Mouse (Mus musculus) lung, postnatal 10 days (tissue): ENCODE results near the gene Tmem38b.
A peak's percentile ranks its signal among the peaks of the same experiment; 100 is the strongest.
"Not testable (repeated sequence)": the region's sequence is repeated elsewhere in the genome, so short reads cannot be mapped to it uniquely, and the experiment has no call there.

Experiments
- DNase-seq: peaks from one replicate; pipeline ENCODE4 v3.0.0; 2021

The Tmem38b gene

DNA sequence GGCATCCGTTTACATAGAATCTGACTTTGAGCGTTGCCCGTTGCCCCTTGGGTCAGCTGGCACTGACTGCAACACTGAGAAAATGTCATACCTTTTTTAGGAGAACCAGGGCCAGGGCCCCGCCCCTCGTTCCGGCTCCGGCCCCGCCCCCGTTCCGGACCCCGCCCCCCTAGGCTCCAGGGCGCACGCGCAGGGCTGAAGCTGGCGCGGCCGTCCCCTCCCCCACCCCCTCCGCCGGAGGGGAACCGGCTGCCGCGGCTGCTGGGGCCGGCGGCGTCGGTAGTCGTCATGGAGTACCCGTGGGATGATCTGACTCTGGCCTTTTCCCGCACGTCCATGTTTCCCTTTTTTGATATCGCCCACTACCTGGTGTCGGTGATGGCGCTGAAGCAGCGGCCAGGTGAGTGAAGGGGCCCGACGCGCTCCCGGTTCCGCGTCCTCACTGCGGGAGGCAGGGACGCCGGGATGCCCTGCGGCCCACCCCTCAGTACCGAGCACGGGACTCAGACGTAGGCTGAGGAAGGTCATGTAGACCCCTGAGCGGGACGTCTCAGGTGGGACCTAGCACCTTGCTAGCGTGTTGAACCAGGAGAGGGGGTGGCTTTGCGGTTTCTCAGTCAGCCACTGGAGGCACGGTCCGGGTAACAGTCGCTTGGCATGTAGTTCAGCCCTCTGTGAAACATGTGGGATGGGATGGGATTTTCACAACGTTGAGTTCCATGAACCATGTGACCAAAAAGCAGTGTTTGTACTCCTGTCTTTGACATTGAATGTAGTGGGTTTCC is at the start of gene Tmem38b:
Tmem38b (plus strand) TSS at position 225 of the 785 bp plus-strand sequence.
- DNase-seq, result peak; percentile 65

DNA sequence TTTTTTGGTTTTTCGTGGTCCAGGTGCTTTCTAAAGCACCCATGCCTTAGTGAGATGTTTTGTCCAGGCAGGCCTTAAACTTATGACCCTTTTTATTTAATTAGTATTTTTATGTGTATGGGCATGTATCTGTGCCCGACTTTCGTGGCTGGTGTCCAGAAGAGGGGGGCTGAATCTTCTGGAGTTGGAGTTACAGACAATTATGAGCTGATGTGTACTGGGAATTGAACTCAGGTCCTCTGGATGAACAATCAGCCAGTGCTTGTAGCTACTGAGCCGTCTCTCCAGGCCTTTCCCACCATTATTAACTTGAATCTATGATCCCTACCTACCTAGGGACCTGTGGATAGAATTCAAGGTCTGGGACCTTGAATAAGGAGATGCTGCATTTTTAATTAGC is 44.4 kb upstream of the Tmem38b start:
- DNase-seq, result no peak

DNA sequence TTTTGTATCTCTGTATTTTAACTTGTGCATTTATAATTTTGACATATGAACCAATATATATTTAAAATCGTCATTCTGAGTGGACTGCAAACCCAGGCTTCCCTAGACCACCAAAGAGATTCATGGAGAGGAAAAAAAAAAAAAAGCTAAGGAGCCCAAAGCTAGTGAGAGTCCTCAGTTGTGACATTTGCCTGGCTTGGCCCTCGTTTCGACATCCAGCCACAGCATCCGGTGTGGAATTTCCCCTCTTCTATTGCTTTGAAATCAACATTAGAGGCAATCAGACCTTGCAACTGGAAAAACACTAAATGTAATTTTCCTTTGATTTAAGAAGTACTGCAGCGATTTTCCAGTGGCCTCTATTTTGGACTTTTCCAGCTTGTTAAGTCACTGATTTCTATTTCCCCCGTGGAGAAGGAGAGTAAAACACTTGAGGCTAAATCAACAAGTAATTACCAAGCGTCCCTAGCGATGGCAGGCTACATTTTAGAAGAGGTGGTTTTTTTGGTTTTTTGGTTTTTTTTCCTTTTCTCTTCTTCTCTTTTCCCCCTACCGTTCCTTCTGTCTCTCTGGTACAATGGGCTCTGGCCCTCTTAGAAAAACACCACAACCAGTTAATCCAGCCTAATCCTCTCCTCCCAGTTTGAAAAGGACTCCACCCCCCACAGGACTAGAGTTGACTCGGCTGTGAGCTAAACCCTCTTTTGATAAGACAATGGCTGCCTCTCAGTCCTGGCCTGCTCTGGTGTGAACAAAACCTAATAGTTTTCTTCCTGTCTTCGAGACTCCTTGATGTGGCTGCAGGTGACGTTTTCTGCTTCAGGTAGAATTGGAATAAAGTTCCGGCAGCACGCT is 43.4 kb upstream of the Tmem38b start:
- no peak for DNase-seq

DNA sequence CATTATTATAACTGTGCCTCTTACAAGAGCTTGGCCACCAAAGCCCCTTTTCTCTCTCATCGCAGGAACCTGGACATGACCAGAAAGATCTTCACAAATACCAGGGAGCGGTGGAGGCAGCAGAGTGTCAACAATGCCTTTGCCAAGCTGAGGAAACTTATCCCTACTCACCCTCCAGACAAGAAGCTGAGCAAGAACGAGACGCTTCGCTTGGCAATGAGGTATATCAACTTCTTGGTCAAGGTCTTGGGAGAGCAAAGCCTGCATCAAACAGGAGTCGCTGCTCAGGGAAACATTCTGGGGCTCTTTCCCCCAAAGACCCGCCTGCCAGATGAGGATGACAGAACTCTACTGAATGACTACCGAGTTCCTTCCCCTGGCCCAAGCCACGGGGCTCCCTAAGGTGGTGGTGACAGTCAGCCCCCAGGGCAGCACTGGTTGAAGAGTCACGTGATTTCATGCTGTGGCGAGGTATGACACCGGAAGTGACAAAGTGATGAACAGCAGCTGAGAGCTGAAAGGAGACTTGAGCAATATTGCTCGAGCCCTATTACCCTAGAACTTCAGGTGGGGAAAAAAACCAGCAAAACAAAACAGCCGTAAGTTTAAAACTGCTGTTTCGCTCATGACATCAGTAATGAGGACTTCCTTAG is 40.0 kb upstream of the Tmem38b start:
- no peak for DNase-seq

DNA sequence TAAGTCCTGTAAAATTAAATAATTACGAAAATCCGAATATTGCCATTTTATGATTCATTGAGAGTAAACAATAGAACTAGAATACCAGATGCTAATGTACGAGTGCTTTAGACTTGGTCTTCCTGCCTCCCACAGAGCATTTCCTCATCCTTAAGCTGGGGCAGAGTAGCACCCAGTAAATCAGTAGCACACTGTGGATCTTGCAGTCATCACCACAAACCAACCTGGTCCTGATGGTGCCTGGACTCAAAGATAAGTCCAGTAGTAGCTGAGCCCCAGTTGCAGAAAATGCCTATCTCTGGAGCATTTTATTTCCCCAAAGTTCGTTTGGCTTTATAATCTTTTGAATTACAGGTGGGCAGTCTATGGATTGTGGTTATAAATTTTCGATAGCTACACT is 39.0 kb upstream of the Tmem38b start:
- DNase-seq, result no peak

DNA sequence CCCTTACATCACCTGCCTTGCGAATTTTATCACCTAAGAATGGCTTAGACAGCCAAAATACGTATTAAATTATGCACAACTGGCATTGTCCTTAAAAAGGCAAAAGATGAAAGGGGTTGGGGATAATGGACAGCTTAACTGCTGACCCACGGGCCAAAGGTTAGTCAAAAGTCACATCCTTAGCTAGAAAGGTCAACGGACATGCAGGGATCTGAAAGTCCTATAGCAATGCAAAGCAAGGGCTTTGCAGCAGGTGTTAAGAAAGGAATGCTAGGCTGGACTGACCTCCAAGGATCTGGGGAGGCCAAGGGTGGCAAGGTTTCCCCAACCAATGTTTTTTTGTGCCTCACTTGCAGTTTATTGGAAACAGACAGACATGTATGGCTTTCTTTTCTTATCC is 36.5 kb upstream of the Tmem38b start:
- DNase-seq, result no peak

DNA sequence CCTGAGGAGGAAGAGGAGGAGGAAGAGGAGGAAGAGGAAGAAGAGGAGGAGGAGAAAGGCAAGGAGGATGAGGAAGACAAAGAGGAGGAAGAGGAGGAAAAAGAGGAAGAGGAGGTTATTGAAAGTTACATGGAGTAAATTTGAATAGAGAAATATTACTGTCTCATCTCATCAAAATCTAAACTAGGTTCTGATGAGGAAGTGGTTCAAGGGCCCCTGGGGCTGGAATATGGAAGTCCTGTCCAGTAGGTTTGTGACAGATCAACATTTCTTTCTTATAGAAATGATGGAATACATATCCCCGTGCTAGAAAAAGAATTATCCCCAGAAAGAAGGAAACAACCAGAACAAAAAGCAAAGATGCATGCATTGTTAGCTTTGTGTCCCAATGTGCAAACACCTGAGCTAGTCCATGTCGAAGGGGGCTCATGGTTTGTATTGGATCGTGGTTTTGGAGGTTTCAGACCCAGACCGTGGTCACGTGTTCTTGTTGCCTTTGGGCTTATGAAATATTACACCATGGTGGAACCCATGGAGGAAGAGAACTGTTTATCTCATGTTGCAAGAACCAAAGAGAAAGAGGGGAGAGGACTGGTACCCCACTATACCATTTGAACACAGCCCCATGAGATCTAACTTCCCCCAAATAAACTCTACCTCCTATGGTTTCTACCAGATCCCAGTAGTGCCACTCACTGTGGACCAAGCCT is 31.4 kb upstream of the Tmem38b start:
- no peak for DNase-seq

DNA sequence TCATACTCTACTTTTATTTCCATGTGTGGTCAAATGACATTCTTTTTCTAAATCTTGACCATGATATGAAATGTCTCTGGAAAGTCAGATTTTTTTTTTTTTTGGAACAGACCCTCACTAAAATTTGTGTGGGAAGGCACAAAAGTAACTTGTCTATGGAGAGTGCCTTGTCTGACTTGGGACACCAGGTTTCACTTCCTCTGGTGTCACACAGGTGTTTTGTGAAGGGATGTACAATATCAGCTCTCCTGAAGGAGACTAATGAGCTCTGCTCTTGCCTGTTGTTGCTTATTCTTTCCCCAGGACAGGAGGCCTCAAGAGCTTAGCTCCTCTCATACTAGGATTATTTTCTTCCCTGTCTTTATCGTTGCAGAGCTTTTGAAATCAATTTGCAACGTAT is 30.8 kb upstream of the Tmem38b start:
- no peak for DNase-seq

DNA sequence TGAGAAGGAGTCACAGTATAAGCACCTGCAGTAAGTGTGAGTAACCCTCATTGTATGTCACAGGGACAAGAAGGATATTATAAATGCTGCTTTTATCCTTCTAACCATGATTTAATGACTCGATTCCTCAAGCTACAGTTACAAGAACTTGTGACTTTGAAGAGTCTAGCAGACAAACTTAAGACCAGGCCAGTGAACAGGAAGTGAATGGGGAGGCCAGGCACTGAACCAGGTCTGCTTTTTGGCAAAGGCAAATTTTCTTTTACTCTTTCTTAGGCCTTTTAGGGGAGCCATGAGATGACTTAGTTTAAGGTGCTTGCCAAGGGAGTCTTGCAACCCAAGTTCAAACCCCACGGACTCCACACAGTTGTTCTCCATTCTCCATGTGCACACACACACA is 30.1 kb upstream of the Tmem38b start:
- DNase-seq, result no peak

DNA sequence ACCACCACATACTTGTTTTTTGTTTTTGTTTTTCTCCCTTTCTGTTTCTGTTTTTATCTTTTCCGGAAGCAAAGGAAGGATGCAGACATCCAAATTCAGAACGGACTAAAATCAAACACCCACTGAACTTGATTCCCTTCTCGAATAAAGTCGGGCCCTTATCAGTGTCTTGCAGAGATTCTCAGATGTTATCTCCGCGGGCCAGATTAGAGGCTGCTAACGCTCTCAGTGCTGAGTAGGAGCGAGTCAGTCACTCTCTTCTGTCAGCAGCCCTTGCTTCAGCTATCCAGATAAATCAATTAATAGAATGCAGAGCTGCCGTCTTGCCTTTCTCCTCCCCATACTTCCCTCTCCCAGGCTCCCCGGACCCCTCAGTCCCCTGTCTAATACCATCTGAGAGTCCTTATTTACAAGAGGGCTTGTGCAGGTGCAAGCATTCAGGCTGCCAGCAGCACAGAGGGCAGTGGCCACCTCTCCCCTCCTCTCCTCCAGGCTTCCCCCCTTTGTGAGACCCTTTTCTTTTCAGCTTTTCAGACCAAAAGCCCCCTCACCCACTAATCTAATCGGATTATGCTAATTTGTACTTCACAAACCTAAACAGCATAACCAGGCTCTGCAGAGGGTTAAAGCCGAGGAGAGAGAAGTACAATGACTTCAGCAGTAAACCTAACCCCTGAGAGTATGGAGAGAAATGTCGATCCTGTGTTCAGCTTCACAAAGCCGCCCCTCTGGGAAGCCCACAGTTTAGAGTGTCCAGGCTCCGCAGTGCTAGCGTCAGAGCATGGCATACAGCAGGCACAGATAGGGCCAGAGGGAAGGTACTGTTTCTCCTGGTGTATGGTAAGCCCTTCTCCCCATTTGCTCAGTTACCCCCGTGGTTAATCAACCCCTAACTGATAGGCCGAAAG is 28.7 kb upstream of the Tmem38b start:
- DNase-seq, result no peak

DNA sequence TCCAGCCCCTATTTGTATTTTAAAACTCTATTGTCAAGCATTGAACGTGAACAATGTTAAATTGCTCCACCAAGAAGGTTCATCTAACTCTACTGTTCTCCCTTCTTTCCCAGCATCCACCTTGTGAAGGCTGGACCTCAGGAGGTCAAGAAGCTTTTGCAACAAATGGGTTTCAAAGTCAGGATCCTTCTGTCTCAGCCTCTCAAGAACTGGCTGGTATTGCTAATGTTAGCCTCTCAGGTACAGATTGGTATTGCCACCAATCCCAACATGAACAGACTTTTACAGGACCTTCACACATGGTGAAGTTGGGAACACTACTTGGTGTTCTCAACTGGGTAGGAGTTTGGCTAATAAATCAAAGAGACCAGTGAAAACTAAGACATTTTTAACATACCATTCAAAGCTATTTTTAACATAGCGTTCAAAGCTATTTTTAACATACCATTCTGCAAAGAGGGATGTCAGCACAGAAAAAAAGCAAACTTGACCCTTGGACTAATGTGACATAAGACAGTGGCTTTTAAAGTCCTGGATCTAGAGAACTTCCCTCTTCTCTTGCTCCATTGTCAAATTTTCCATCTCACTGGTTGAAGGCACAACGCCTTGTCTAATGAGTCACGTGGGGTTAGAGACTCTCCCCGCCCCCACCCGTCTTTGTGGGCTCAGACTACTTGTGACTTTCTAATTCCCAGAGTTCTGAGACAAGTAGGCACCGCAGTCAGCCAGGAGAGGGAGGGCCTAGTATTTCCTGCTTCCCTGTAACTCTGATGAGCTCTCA is 26.8 kb upstream of the Tmem38b start:
- peak; percentile 60 for DNase-seq

DNA sequence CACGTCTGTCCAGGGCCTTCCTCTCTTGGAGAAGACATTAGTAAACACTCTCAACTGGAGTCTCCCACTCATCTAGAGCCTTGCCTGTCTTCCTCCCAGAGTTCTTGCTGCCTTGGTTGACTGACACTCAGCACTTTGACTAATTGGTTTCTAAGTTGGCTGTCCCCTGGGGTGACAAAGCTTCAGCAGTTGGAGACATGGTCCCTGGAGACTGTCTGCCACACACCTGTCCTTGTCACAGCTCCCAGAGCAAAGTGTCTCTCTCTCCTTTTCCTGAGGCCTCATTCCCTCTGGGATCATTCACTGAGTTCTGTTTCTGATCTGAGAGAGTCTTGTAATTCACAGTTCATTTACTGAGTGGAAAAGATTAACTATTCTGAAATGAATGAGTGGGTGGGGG is 26.1 kb upstream of the Tmem38b start:
- DNase-seq, result no peak

DNA sequence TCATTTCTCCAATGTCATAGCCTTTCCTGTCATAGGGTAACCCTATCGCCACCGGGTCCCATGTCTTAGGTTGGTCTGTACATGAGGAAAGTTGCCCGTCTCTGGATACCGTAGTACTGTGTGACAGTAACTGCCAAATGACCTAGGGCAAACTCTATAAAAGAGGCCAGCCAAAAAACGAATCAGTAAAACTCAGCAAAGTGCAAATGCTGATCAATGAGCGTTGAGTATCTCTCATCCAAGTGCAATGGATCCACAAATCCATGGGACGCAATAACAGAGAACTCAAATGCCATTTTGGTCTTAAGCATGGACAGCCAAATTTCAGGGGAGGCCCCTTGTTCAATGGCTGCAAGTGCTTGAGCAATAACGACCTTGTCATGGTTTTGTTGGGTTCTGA is 22.2 kb upstream of the Tmem38b start:
- not testable (repeated sequence) for DNase-seq

DNA sequence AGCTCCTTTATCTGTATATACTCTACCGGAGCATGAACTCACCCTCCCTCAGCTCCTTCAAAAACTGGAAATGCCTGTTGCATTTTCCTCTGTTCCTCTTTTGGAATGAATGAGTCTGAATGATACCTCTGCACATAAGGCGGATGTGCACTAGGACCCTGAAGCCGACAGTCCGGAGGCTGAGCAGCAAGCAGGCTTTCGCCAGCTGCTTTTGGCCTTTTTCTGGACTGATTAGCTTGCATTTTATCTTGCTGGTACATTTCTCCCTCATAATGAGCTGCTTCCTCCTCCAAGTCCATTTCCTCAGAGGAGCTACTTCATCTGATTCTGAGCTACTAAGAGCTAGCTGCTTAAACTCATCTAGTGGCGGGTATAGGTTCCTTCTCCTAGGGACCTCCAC is 19.4 kb upstream of the Tmem38b start:
- DNase-seq, result peak; percentile 30

DNA sequence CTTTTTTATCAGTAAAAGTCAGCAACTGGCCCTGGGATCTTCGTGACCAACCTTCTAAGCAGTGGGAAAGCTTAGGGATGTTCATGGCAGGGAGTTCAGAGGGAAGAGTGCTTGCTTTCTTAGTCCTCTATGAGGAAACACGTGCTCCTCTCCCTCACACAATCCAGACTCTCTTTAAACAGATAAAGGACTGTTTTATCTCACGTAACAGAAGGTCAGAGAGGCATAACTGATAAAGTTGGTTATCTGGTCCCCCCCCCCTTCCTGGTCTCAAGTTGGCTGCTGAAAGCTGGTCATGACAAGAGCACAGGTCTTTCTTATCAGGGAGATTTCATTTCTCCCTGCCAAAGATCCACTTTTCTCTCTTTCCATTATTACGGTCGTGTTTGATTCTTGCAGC is 7.5 kb upstream of the Tmem38b start:
- no peak for DNase-seq

DNA sequence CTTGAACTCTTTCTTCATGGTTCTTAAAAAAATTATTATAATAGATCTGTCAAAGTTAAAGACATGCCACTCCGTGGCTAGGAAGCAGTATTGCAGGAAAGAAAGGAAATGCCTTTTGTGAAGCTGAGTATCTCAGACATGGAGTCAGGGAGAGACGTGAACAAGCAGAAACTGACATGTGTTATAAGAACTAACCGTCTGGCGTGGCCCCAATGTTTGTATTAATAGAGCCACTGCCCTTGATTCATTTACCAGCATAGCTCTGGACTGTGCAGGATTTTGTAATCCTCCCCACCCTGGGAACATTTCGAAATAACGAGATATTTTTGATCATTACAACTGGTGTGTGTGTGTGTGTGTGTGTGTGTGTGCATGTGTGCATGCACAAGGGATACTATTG is 2.1 kb upstream of the Tmem38b start:
- peak; percentile 84 for DNase-seq

DNA sequence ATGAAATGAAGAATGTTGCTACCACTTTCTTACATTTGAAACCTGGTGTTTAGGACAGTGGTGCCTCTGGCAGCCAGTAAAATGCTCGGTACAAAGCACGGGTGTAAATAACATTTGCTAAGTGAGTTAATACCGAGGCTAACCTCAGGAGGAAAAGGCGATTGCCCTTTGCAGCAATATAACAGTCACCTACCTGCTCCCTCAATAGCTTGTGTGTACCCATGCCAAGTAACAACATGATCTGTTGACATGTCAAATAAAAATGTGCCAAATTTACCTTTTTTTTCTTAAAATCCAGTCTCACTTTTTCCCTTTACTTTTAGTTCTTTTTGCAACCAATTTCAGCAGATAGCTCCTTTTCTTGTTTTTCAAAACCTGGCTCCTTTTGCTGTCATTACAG is 1.0 kb upstream of the Tmem38b start:
- DNase-seq, result no peak

DNA sequence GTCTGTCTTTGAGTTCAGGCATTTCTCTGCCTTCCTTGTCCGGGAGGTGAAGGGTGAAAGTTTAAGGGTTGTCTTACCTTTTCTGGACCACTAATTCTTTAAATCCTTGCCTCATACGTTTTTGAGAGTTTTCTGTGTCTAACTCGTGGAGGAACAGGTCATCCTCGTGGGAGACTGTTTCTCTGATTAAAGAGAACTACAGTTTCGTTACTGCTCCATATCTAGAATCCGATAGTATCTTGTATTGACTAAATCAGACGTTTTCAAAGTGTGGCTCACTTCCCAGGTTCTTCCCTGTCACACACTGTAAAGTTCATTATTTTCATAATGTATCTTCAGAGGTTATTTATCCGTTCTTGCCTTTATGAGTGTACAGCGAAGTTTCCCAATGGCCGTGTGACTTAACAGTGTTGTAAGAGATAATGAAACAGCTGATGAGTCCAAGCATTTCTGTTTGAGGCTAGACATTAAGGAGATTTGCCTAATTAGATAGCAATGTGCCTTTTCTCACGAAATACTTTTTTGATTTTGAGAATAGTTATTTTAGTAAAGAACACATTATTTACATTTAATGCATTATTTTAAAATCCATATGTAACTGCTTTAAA is 900 bp downstream of the Tmem38b start:
- no peak for DNase-seq

DNA sequence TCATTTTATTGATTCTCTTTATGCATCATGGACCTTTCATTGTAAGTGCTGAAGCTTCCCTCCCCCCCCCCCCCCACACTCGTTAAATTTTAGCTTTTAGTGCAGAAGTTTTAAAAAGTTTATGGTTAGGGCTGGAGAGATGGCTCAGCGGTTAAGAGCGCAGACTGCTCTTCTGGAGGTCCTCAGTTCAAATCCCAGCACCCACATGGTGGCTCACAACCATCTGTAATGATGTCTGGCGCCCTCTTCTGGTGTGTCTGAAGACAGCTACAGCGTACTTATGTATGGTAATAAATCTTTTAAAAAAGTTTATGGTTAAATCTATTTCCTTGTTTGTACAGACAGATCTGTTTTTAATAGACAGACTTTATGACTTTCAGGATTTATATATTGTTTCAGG is 2.0 kb downstream of the Tmem38b start:
- no peak for DNase-seq

DNA sequence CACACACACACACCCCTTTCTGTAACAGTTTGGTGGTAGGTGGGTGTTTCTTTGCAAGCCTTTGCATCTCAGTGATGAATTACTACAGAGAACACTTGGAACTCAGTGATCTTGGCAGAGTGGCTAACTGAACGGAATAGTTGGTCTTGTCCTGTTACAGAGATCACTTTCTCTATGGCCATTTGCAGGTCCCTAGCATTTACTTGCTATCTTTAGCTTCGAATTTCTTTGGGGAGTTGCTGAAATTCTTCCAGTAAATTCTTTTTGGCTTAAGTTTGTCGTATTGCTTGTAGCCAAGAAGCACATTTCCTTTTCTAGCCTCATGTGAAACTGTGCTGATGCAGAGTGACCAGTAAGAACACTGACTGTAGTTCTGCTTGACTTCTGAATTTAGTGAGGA is 3.1 kb downstream of the Tmem38b start:
- no peak for DNase-seq

DNA sequence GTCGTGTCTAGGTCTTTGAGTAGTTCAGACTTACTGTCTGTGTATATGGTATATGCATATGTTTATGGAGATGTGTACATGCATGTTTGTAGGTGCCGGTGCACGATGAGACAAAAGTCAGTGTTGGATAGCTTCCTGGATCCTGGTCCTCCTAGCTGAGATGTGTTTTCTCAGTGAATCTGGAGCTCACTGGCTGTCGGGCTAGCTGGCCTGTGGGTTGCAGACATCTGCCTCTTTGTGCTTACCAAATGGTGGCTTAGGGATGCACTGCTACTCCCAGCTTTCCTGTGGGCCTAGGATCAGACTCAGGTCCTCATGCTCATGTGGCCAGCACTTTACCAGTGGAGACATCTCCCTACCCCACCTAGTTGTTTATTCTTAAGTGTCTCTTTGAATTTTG is 4.2 kb downstream of the Tmem38b start:
- no peak for DNase-seq
